Mouse (Mus musculus) MEL (cell line): ENCODE results near the gene Esrrb. TPM values are rescaled to one million over a fixed set of nuclear protein-coding genes. Genes with fewer than 3 reads are reported as not detected.
A peak's percentile ranks its signal among the peaks of the same experiment; 100 is the strongest.

Experiments
- DNase-seq: peaks from one replicate; pipeline ENCODE4 v3.0.0; 2011; ENCODE audit warnings: low read depth, low spot score
- H3K27ac ChIP-seq: 2 replicates; pipeline ENCODE4 v1.5.1; 2012; ENCODE audit warnings: low read depth, mild to moderate bottlenecking, control low read depth, low read length, moderate library complexity; ENCODE audit not compliant: control insufficient read depth
- H3K27me3 ChIP-seq, 2 experiments: fragments of 150-350 bp in 1 of 2; sonication (generic) in 1 of 2; 2 replicates each; pipeline ENCODE4 v1.6.1; 2012; ENCODE audit warnings: low read length in 2 of 2, mild to moderate bottlenecking in 2 of 2, improper control_type of control experiment in 1 of 2, moderate library complexity in 1 of 2; ENCODE audit not compliant: insufficient read depth in 2 of 2, control insufficient read depth in 1 of 2
- H3K36me3 ChIP-seq, 2 experiments: 2 replicates each; pipeline ENCODE4 v1.6.1; 2012 to 2014; ENCODE audit warnings: low read length in 2 of 2, improper control_type of control experiment in 1 of 2, inconsistent platforms in 1 of 2, mild to moderate bottlenecking in 1 of 2; ENCODE audit not compliant: insufficient read depth in 2 of 2, control insufficient read depth in 1 of 2
- H3K4me1 ChIP-seq, 2 experiments: fragments of 150-350 bp in 1 of 2; sonication (generic) in 1 of 2; 2 replicates each; pipeline ENCODE4 v1.6.1; 2012; ENCODE audit warnings: low read length in 2 of 2, improper control_type of control experiment in 1 of 2, mild to moderate bottlenecking in 1 of 2; ENCODE audit not compliant: insufficient read depth in 2 of 2, control insufficient read depth in 1 of 2
- H3K4me3 ChIP-seq, 2 experiments: fragments of 150-350 bp in 1 of 2; sonication (generic) in 1 of 2; 2 replicates each; pipeline ENCODE4 v1.5.1; 2012; ENCODE audit warnings: low read depth in 2 of 2, low read length in 2 of 2, mild to moderate bottlenecking in 2 of 2, moderate library complexity in 2 of 2, control low read depth in 1 of 2, improper control_type of control experiment in 1 of 2; ENCODE audit not compliant: control insufficient read depth in 1 of 2, insufficient read depth in 1 of 2
- H3K79me2 ChIP-seq: 2 replicates; pipeline ENCODE4 v1.6.1; 2012; ENCODE audit warnings: mild to moderate bottlenecking, low read length, moderate library complexity; ENCODE audit not compliant: control insufficient read depth, poor library complexity, insufficient read depth
- H3K9ac ChIP-seq: 2 replicates; pipeline ENCODE4 v1.6.1; 2012; ENCODE audit warnings: low read depth, mild to moderate bottlenecking, control low read depth, low read length, moderate library complexity; ENCODE audit not compliant: control insufficient read depth, poor library complexity, severe bottlenecking
- H3K9me3 ChIP-seq: fragments of 150-350 bp; sonication (generic); replicated peaks from 2 replicates; pipeline ENCODE4 v1.6.1; 2012; ENCODE audit warnings: mild to moderate bottlenecking, low read length, improper control_type of control experiment, moderate library complexity; ENCODE audit not compliant: insufficient read depth
- CHD1 ChIP-seq: IDR thresholded peaks from 2 replicates; pipeline ENCODE4 v1.6.1; 2012; ENCODE audit warnings: low read depth, mild to moderate bottlenecking, inconsistent platforms, low read length, improper control_type of control experiment
- CHD2 ChIP-seq: IDR thresholded peaks from 2 replicates; pipeline ENCODE4 v1.6.1; 2011; ENCODE audit warnings: low read length, improper control_type of control experiment
- EP300 ChIP-seq, 2 experiments: IDR thresholded peaks; 2 replicates each; pipeline ENCODE4 v1.6.1; 2011; ENCODE audit warnings: improper control_type of control experiment in 2 of 2, low read length in 2 of 2, low read depth in 1 of 2, mild to moderate bottlenecking in 1 of 2
- HCFC1 ChIP-seq: IDR thresholded peaks from 2 replicates; pipeline ENCODE4 v1.6.1; 2012; ENCODE audit warnings: low read depth, mild to moderate bottlenecking, inconsistent platforms, low read length, improper control_type of control experiment, moderate library complexity
- JUND ChIP-seq: IDR thresholded peaks from 2 replicates; pipeline ENCODE4 v1.6.1; 2011; ENCODE audit warnings: low read depth, mild to moderate bottlenecking, improper control_type of control experiment, low read length
- KAT2A ChIP-seq: conservative IDR thresholded peaks from 2 replicates; pipeline ENCODE4 v1.6.1; 2012; ENCODE audit warnings: low read depth, low read length, improper control_type of control experiment, inconsistent platforms
- MAFK ChIP-seq: IDR thresholded peaks from 2 replicates; pipeline ENCODE4 v1.6.1; 2011; ENCODE audit warnings: low read depth, mild to moderate bottlenecking, low read length, improper control_type of control experiment, borderline replicate concordance
- MAZ ChIP-seq: IDR thresholded peaks from 2 replicates; pipeline ENCODE4 v1.6.1; 2012; ENCODE audit warnings: low read depth, mild to moderate bottlenecking, inconsistent platforms, low read length, improper control_type of control experiment
- MEF2A ChIP-seq: IDR thresholded peaks from 2 replicates; pipeline ENCODE4 v1.6.1; 2014; ENCODE audit warnings: low read depth, mild to moderate bottlenecking, inconsistent platforms, low read length, improper control_type of control experiment; ENCODE audit not compliant: poor library complexity, insufficient replicate concordance, severe bottlenecking; ENCODE audit errors: extremely low read depth
- MXI1 ChIP-seq: IDR thresholded peaks from 2 replicates; pipeline ENCODE4 v1.6.1; 2011; ENCODE audit warnings: mild to moderate bottlenecking, low read depth, low read length, improper control_type of control experiment
- MYB ChIP-seq: IDR thresholded peaks from 2 replicates; pipeline ENCODE4 v1.6.1; 2011; ENCODE audit warnings: mild to moderate bottlenecking, low read depth, low read length, improper control_type of control experiment
- MYC ChIP-seq: IDR thresholded peaks from 2 replicates; pipeline ENCODE4 v1.6.1; 2011; ENCODE audit warnings: low read depth, mild to moderate bottlenecking, low read length, improper control_type of control experiment, moderate library complexity
- NELFE ChIP-seq: IDR thresholded peaks from 2 replicates; pipeline ENCODE4 v1.6.1; 2011; ENCODE audit warnings: low read depth, low read length, improper control_type of control experiment
- NRF1 ChIP-seq: IDR thresholded peaks from 2 replicates; pipeline ENCODE4 v1.6.1; 2014; ENCODE audit warnings: low read depth, mild to moderate bottlenecking, inconsistent platforms, low read length, improper control_type of control experiment, moderate library complexity; ENCODE audit not compliant: poor library complexity, insufficient read depth, severe bottlenecking
- POLR2AphosphoS5 ChIP-seq: IDR thresholded peaks from 2 replicates; pipeline ENCODE4 v1.6.1; 2012; ENCODE audit warnings: low read depth, borderline replicate concordance, mild to moderate bottlenecking, inconsistent platforms, low read length, moderate library complexity, mixed read lengths
- RAD21 ChIP-seq: IDR thresholded peaks from 2 replicates; pipeline ENCODE4 v1.6.1; 2011; ENCODE audit warnings: mild to moderate bottlenecking, low read depth, low read length, improper control_type of control experiment
- SIN3A ChIP-seq: IDR thresholded peaks from 2 replicates; pipeline ENCODE4 v1.6.1; 2012; ENCODE audit warnings: low read length, improper control_type of control experiment, inconsistent platforms
- SMC3 ChIP-seq: IDR thresholded peaks from 2 replicates; pipeline ENCODE4 v1.6.1; 2011; ENCODE audit warnings: low read depth, low read length, improper control_type of control experiment
- TAL1 ChIP-seq: IDR thresholded peaks from 2 replicates; pipeline ENCODE4 v1.6.1; 2012; ENCODE audit warnings: mild to moderate bottlenecking, inconsistent platforms, low read length, moderate library complexity, mixed read lengths
- USF1 ChIP-seq: IDR thresholded peaks from 2 replicates; pipeline ENCODE4 v1.6.1; 2014; ENCODE audit warnings: low read depth, mild to moderate bottlenecking, inconsistent platforms, low read length, improper control_type of control experiment, moderate library complexity
- ZC3H11A ChIP-seq: IDR thresholded peaks from 2 replicates; pipeline ENCODE4 v1.6.1; 2012; ENCODE audit warnings: low read depth, mild to moderate bottlenecking, inconsistent platforms, low read length, improper control_type of control experiment
- ZNF384 ChIP-seq: IDR thresholded peaks from 2 replicates; pipeline ENCODE4 v1.6.1; 2012; ENCODE audit warnings: low read depth, mild to moderate bottlenecking, inconsistent platforms, low read length, improper control_type of control experiment
- polyA plus RNA-seq, 2 experiments: library from polyadenylated mRNA; stranded (reverse) in 1 of 2; unstranded in 1 of 2; fragments of >175 nt in 1 of 2; fragments of >200 nt in 1 of 2; gene quantifications; 2 replicates each; pipeline versions ENCODE4 v1.2.1 to v1.2.4; 2012; ENCODE audit warnings: low replicate concordance in 2 of 2, low read depth in 1 of 2; ENCODE audit not compliant: insufficient read length in 2 of 2, insufficient read depth in 1 of 2, missing spikeins in 1 of 2
- total RNA-seq: library from RNA; depleted of rRNA; stranded (reverse); fragments of 300-350 nt; gene quantifications from 2 replicates; pipeline ENCODE4 v1.2.3, GENCODE M21; 2012

Esrrb gene
- total and polyA plus RNA-seq, 3 experiments, result not detected

DNA sequence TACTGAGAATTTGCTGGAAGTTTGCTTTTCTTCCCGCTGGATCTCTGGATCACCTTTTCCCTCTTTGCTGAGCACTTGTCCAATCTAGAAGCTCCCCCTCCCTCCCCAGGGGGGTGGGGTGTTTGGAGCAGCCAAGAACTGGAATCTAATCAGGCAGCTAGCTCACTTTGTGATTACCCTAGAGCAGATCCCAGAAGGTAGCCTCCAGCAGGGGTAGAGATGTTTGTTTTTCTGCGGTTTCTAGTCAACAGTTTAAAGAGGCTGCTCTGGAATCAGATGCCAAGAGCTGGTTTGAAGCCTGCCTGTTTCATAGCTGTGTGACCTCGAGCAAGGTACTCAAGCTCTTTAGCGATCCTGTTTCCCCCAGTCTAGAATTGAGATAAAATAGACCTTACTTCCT is 177.8 kb downstream of the Esrrb start:
- no peaks in the 10 kb centered on the region for H3K27me3 ChIP-seq
- DNase-seq, result no peak

DNA sequence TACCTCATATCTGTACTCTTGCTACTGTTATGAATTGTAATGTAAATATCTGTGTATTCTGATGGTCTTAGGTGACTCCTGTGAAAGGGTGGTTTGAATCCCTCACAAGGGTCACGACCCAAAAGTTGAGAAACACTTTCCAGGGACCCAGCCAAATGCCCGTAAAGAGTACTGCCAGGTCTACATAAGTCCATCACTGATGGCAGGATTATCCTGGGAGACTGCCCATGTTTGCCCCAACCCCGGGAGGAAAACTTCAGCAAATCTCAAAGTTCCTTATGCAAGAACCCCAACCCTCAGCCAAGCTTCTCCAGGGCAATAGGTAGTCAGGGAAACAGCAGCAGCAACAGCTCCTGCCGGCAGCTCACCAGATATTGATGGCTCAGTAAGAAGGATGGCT is 178.6 kb downstream of the Esrrb start:
- no peak overlapping the region for H3K4me3 ChIP-seq
- no peaks in the 10 kb centered on the region for H3K9me3 ChIP-seq
- no peaks in the 10 kb centered on the region for H3K4me1 ChIP-seq
- H3K79me2 ChIP-seq, result no peaks in the 10 kb centered on the region
- no peak for TF ChIP-seq POLR2AphosphoS5
- no peak for TF ChIP-seq NELFE
- TF ChIP-seq USF1, result no peak
- no peak for TF ChIP-seq MAFK
- TF ChIP-seq EP300 (IDR thresholded peaks at IDR 0.05; ENCODE audit: low read depth in 1 of 2, low read length in 2 of 2), result no peak
- no peak for TF ChIP-seq CHD1
- TF ChIP-seq MYC, result no peak
- TF ChIP-seq, all 39 proteins: peak for 0
- Histone ChIP-seq H3K9ac (no peak overlapping the region), H3K27ac (no peak overlapping the region), H3K27me3 (no peaks in the 10 kb centered on the region), H3K36me3 (no peaks in the 10 kb centered on the region)
- DNase-seq, result no peak

More for the DNA sequence above, 177.8 kb downstream of the Esrrb start:
- TF ChIP-seq RAD21 (no peak), NRF1 (no peak), HCFC1 (no peak), MXI1 (no peak), ZC3H11A (no peak), TAL1 (no peak), MYB (no peak), CHD2 (no peak), NELFE (no peak)
- Histone ChIP-seq H3K27ac (no peak overlapping the region), H3K36me3 (no peaks in the 10 kb centered on the region), H3K9me3 (no peaks in the 10 kb centered on the region), H3K79me2 (no peaks in the 10 kb centered on the region), H3K4me1 (no peaks in the 10 kb centered on the region), H3K4me3 (no peak overlapping the region), H3K9ac (no peak overlapping the region)

DNA sequence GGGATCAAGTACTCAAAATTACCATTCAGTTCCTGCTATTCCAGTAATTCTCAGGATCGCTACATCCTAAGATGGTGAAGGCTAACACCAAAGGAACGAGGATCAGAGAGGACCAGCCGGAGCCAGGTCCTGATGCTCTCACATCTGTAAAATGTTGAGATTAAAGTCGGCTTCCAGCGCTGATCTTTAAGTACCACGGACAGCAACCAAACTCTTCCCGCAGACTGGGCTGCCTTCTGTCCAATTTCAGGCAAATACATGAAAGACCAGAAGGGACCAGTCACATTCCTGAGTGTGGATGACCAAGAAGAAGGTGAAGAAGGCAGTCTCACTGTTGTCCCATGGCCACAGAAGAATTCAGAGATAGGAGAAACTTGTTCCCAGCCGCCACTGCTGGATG is 186.9 kb downstream of the Esrrb start:
- no peak overlapping the region for H3K27ac ChIP-seq
- TF ChIP-seq KAT2A (no peak), SMC3 (no peak), MAZ (no peak), JUND (no peak), ZNF384 (no peak), CHD2 (no peak), MEF2A (no peak), SIN3A (no peak), HCFC1 (no peak)
- no peak overlapping the region for H3K4me3 ChIP-seq
- no peaks in the 10 kb centered on the region for H3K27me3 ChIP-seq
- H3K9me3 ChIP-seq, result no peaks in the 10 kb centered on the region
- H3K36me3 ChIP-seq, result no peaks in the 10 kb centered on the region
- DNase-seq, result peak; percentile 19
- no peaks in the 10 kb centered on the region for H3K79me2 ChIP-seq
- no peaks in the 10 kb centered on the region for H3K4me1 ChIP-seq
- H3K9ac ChIP-seq, result no peak overlapping the region
